Mouse (Mus musculus): Measurements from ENCODE around the gene Mapk8ip1.

DNA sequence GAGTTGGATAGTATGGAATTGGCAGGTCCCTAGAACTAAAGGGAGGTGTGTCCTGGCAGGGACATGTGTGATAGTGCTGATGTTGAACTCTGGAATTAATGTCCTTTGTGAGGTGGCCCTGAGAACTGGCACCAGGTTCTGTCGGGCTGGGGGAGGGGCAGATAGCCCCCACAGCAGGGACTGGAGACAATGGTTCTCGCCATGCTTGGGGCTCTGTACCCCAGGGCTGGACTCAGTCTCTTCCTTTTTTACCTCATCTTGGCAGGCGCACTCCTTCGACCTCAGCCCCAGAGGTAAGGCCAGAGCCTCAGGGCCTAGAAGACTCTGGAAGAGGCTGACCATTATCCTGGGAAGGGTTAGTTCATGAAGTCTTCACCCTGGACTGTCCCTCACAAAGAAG is 18.3 kb downstream of the Mapk8ip1 start:
- TF ChIP-seq GATA1 (IDR thresholded peaks at IDR 0.05; ENCODE audit: low read length) (no peak), TAL1 (IDR thresholded peaks at IDR 0.05; ENCODE audit: low read length) (no peak)
